In genomic region chr9:67368078-67368477, GRCm38 (mm10) we compare ENCODE assay signal across 27 mouse cellular contexts.
DNase-seq lines count a peak whose midpoint lies in the region; ATAC-seq and TF ChIP-seq lines count a peak whose summit lies in the region.
"Had no signal": no experiment of that assay in that cellular context is flagged by ENCODE, and none has a peak within 500 bp of the region (broad histone marks: within the 10 kb centered on the region; RNA-seq: fewer than 3 reads in every experiment).

No protein-coding gene starts in this region.

- H3K9me3 ChIP-seq in E14TG2a.4 (ENCODE audit: low read length): no peaks in the 10 kb centered on the region
- H3K9me3 ChIP-seq: embryonic facial prominence, embryonic 10.5 days; embryonic facial prominence, embryonic 12.5 days; forebrain, embryonic 15.5 days; G1E had no signal

- no peak overlapping the region for H3K4me3 ChIP-seq in layer of hippocampus, adult 2 months
- H3K4me3 ChIP-seq in E14TG2a.4 (replicated peaks; ENCODE audit: low read length): no peak overlapping the region
- no peak overlapping the region for H3K4me3 ChIP-seq in heart, adult 2 months
- H3K4me3 ChIP-seq: embryonic facial prominence, embryonic 10.5 days; embryonic facial prominence, embryonic 12.5 days; forebrain, embryonic 13.5 days; forebrain, embryonic 15.5 days had no signal

- intact Hi-C loops in heart, adult 2 months (cut with DNase I): no loop called here

- no peaks in the 10 kb centered on the region for H3K27me3 ChIP-seq in E14TG2a.4 (ENCODE audit: insufficient read depth, low read length)
- H3K27me3 ChIP-seq in heart, adult 2 months (ENCODE audit: control insufficient read depth, insufficient read depth, low read length): no peaks in the 10 kb centered on the region
- H3K27me3 ChIP-seq: CH12.LX; embryonic facial prominence, embryonic 12.5 days; forebrain, embryonic 13.5 days; forebrain, embryonic 15.5 days; Patski had no signal

- WGBS in heart, adult 2 months: 94% methylated on average over 3 of the region's 3 CpGs

- no peak overlapping the region for H3K27ac ChIP-seq in layer of hippocampus, adult 2 months
- no peak overlapping the region for H3K27ac ChIP-seq in heart, adult 2 months
- H3K27ac ChIP-seq: embryonic facial prominence, embryonic 10.5 days; embryonic facial prominence, embryonic 12.5 days; forebrain, embryonic 13.5 days; forebrain, embryonic 15.5 days had no signal

- peaks cover 18% of the 10 kb centered on the region for H3K36me3 ChIP-seq in E14TG2a.4 (ENCODE audit: insufficient read depth, low read length)
- no peaks in the 10 kb centered on the region for H3K36me3 ChIP-seq in heart, adult 2 months (ENCODE audit: control insufficient read depth, insufficient read depth, low read length)
- H3K36me3 ChIP-seq: forebrain, embryonic 15.5 days; G1E had no signal

- peak; percentile 37 for TF ChIP-seq CTCF in layer of hippocampus, adult 2 months (conservative IDR thresholded peaks at IDR 0.05)
- peak; percentile 73 for TF ChIP-seq CTCF in E14TG2a.4 (conservative IDR thresholded peaks at IDR 0.05; ENCODE audit: low read length)
- TF ChIP-seq CTCF in heart, adult 2 months (IDR thresholded peaks at IDR 0.05): no peak

- TF ChIP-seq POLR2A in heart, adult 2 months (IDR thresholded peaks at IDR 0.05; ENCODE audit: insufficient read depth, low read depth, low read length): no peak

- no peak for TF ChIP-seq EP300 in heart, adult 2 months (IDR thresholded peaks at IDR 0.05; ENCODE audit: insufficient read depth, low read depth, low read length)

- no peak for DNase-seq in layer of hippocampus, adult 2 months (ENCODE audit: low spot score in 2 of 2)
- no peak for DNase-seq in layer of hippocampus, adult 9-11 months
- DNase-seq in A20 (ENCODE audit: low read depth, low spot score): peak; percentile 3
- DNase-seq in R1 (ENCODE audit: low read depth, low spot score): peak; percentile 62
- no peak for DNase-seq in spleen, postnatal 10 days (ENCODE audit: low spot score in 2 of 2)
- no peak for DNase-seq in heart, adult 2 months
- DNase-seq: adrenal gland, adult 8-10 months; adrenal gland, postnatal 14 days; adrenal gland, postnatal 36 days; B cell, adult 2 months; cerebellum, adult 11-12 months; cerebellum, adult 2 months; cerebellum, adult 9-10 months; cerebellum, postnatal 10 days; cerebellum, postnatal 25 days; forebrain, postnatal 0 days had no signal

- no peak overlapping the region for H3K9ac ChIP-seq in heart, adult 2 months (ENCODE audit: low read depth, low read length)
- H3K9ac ChIP-seq: embryonic facial prominence, embryonic 12.5 days; forebrain, embryonic 13.5 days; forebrain, embryonic 15.5 days; forebrain, postnatal 0 days had no signal

- no peak for ATAC-seq in megakaryocyte-erythroid progenitor cell, adult 5-6 weeks (replicated peaks; ENCODE audit: low FRiP score, low TSS enrichment, poor library complexity, severe bottlenecking)
- ATAC-seq: activated CD4-positive, CD25-positive, alpha-beta regulatory T cell, adult 4 months; CD4-positive, CD25-positive, alpha-beta regulatory T cell, adult 4 months; forebrain, embryonic 13.5 days; forebrain, embryonic 15.5 days; forebrain, postnatal 0 days; Patski had no signal

- peaks cover 8% of the 10 kb centered on the region; the same call in 1 of the 2 replicates for H3K4me1 ChIP-seq in E14TG2a.4 (replicated peaks; ENCODE audit: low read depth, low read length)
- no peaks in the 10 kb centered on the region for H3K4me1 ChIP-seq in heart, adult 2 months (ENCODE audit: control insufficient read depth, insufficient read depth, low read length)
- H3K4me1 ChIP-seq: embryonic facial prominence, embryonic 10.5 days; embryonic facial prominence, embryonic 12.5 days; forebrain, embryonic 13.5 days; forebrain, embryonic 15.5 days had no signal

- no peaks in the 10 kb centered on the region for H3K79me2 ChIP-seq in heart, adult 2 months (replicated peaks; ENCODE audit: control insufficient read depth, insufficient read depth, low read length)

Comparison
In these comparisons a context has a peak if more than half of its experiments do, and no peak if none do; other contexts are left out.
1. DNase-seq: peak in A20 (single experiment) and R1 (single experiment); none in layer of hippocampus, adult 2 months (0 of 2), layer of hippocampus, adult 9-11 months (single experiment), spleen, postnatal 10 days (0 of 2) and heart, adult 2 months (0 of 2).